Mouse (Mus musculus): Measurements from ENCODE around the gene Pon2. TPM values are rescaled to one million over a fixed set of nuclear protein-coding genes. Genes with fewer than 3 reads are reported as not detected.
"Not testable (repeated sequence)": the region's sequence is repeated elsewhere in the genome, so short reads cannot be mapped to it uniquely, and the experiment has no call there.

Pon2 gene
- polyA plus RNA-seq, 1 experiment from 2014 or later, result 88.4 TPM

GRCm38 (mm10) chr6:5237510-5237909 is 60.7 kb downstream of the Pon2 start:
- Histone ChIP-seq H3K4me3 (ENCODE audit: low read depth, low read length) (no peak overlapping the region), H3K27me3 (replicated peaks; ENCODE audit: insufficient read depth, low read length) (no peaks in the 10 kb centered on the region), H3K4me1 (ENCODE audit: insufficient read depth, low read depth, low read length) (no peaks in the 10 kb centered on the region; the same call in 1 of the 2 replicates), H3K4me2 (replicated peaks; ENCODE audit: low read depth, low read length) (no peak overlapping the region), H3K9ac (replicated peaks; ENCODE audit: low read depth) (no peak overlapping the region), H3K9me3 (ENCODE audit: low read length) (no peaks in the 10 kb centered on the region), H3K36me3 (ENCODE audit: insufficient read depth, low read length) (no peaks in the 10 kb centered on the region; the same call in 1 of the 2 replicates), H3K27ac (ENCODE audit: low read length) (peak overlapping the region; percentile 20; the same call in 1 of the 2 replicates)
- no peak for TF ChIP-seq CTCF (IDR thresholded peaks at IDR 0.05)
- peak; percentile 96 for TF ChIP-seq EP300 (IDR thresholded peaks at IDR 0.05)
- 59% methylated on average over 4 of the region's 4 CpGs for WGBS
- DNase-seq (ENCODE audit: low spot score) (peak; percentile 86), ATAC-seq (peak; percentile 84)

GRCm38 (mm10) chr6:5236843-5237371 is 61.3 kb downstream of the Pon2 start:
- H3K27ac ChIP-seq (ENCODE audit: low read length), result peak overlapping the region; percentile 7; the same call in 1 of the 2 replicates
- no peak overlapping the region for H3K9ac ChIP-seq (replicated peaks; ENCODE audit: low read depth)
- no peak for DNase-seq (ENCODE audit: low spot score)
- no peak for TF ChIP-seq EP300 (IDR thresholded peaks at IDR 0.05)
- TF ChIP-seq CTCF (IDR thresholded peaks at IDR 0.05), result no peak
- no peaks in the 10 kb centered on the region; the same call in 1 of the 2 replicates for H3K4me1 ChIP-seq (ENCODE audit: insufficient read depth, low read depth, low read length)
- WGBS, result 83% methylated on average over 8 of the region's 8 CpGs
- no peak overlapping the region for H3K4me3 ChIP-seq (ENCODE audit: low read depth, low read length)
- H3K4me2 ChIP-seq (replicated peaks; ENCODE audit: low read depth, low read length), result no peak overlapping the region
- no peaks in the 10 kb centered on the region for H3K27me3 ChIP-seq (replicated peaks; ENCODE audit: insufficient read depth, low read length)
- H3K36me3 ChIP-seq (ENCODE audit: insufficient read depth, low read length), result no peaks in the 10 kb centered on the region
- no peak for ATAC-seq
- no peaks in the 10 kb centered on the region for H3K9me3 ChIP-seq (ENCODE audit: low read length)

- TF ChIP-seq EP300 (IDR thresholded peaks at IDR 0.05) (no peak), CTCF (IDR thresholded peaks at IDR 0.05) (no peak)
- H3K9me3 ChIP-seq (ENCODE audit: low read length), result no peaks in the 10 kb centered on the region
- H3K36me3 ChIP-seq (ENCODE audit: insufficient read depth, low read length), result 0 out of 2 replicates have a peak, but pooled peaks cover 4% of the 10 kb centered on the region
- H3K27ac ChIP-seq (ENCODE audit: low read length), result peak overlapping the region; percentile 26; the same call in 1 of the 2 replicates
- no peaks in the 10 kb centered on the region; the same call in 1 of the 2 replicates for H3K4me1 ChIP-seq (ENCODE audit: insufficient read depth, low read depth, low read length)
- H3K4me2 ChIP-seq (replicated peaks; ENCODE audit: low read depth, low read length), result no peak overlapping the region
- H3K9ac ChIP-seq (replicated peaks; ENCODE audit: low read depth), result no peak overlapping the region
- no peak overlapping the region for H3K4me3 ChIP-seq (ENCODE audit: low read depth, low read length)
- no peaks in the 10 kb centered on the region for H3K27me3 ChIP-seq (replicated peaks; ENCODE audit: insufficient read depth, low read length)
- ATAC-seq (no peak), DNase-seq (ENCODE audit: low spot score) (no peak)
- 52% methylated on average over 3 of the region's 3 CpGs for WGBS
Observed at GRCm38 (mm10) chr6:5234563-5234962, 63.7 kb downstream of the Pon2 start.

- ATAC-seq (peak; percentile 85), DNase-seq (ENCODE audit: low spot score) (peak; percentile 82)
- TF ChIP-seq EP300 (IDR thresholded peaks at IDR 0.05), result peak; percentile 69
- no peak for TF ChIP-seq CTCF (IDR thresholded peaks at IDR 0.05)
- 47% methylated on average over 1 of the region's 1 CpGs for WGBS
- no peaks in the 10 kb centered on the region for H3K9me3 ChIP-seq (ENCODE audit: low read length)
- no peak overlapping the region for H3K4me2 ChIP-seq (replicated peaks; ENCODE audit: low read depth, low read length)
- H3K9ac ChIP-seq (replicated peaks; ENCODE audit: low read depth), result no peak overlapping the region
- H3K4me1 ChIP-seq (ENCODE audit: insufficient read depth, low read depth, low read length), result no peaks in the 10 kb centered on the region; the same call in 1 of the 2 replicates
- H3K36me3 ChIP-seq (ENCODE audit: insufficient read depth, low read length), result 0 out of 2 replicates have a peak, but pooled peaks cover 4% of the 10 kb centered on the region
- H3K27ac ChIP-seq (ENCODE audit: low read length), result no peak overlapping the region
- no peak overlapping the region for H3K4me3 ChIP-seq (ENCODE audit: low read depth, low read length)
- H3K27me3 ChIP-seq (replicated peaks; ENCODE audit: insufficient read depth, low read length), result no peaks in the 10 kb centered on the region
Observed at GRCm38 (mm10) chr6:5233812-5234211, 64.4 kb downstream of the Pon2 start.

GRCm38 (mm10) chr6:5232022-5232421 is 66.2 kb downstream of the Pon2 start:
- no peak overlapping the region for H3K27ac ChIP-seq (ENCODE audit: low read length)
- TF ChIP-seq EP300 (IDR thresholded peaks at IDR 0.05) (peak; percentile 68), CTCF (IDR thresholded peaks at IDR 0.05) (no peak)
- H3K4me3 ChIP-seq (ENCODE audit: low read depth, low read length), result no peak overlapping the region
- no peak overlapping the region for H3K9ac ChIP-seq (replicated peaks; ENCODE audit: low read depth)
- no peaks in the 10 kb centered on the region for H3K27me3 ChIP-seq (replicated peaks; ENCODE audit: insufficient read depth, low read length)
- ATAC-seq (peak; percentile 59), DNase-seq (ENCODE audit: low spot score) (peak; percentile 67)
- H3K4me1 ChIP-seq (ENCODE audit: insufficient read depth, low read depth, low read length), result no peaks in the 10 kb centered on the region
- no peaks in the 10 kb centered on the region for H3K9me3 ChIP-seq (ENCODE audit: low read length)
- 0 out of 2 replicates have a peak, but pooled peaks cover 4% of the 10 kb centered on the region for H3K36me3 ChIP-seq (ENCODE audit: insufficient read depth, low read length)
- no peak overlapping the region for H3K4me2 ChIP-seq (replicated peaks; ENCODE audit: low read depth, low read length)
- 62% methylated on average over 4 of the region's 4 CpGs for WGBS

GRCm38 (mm10) chr6:5230261-5230660 is 68.0 kb downstream of the Pon2 start:
- Histone ChIP-seq H3K27me3 (replicated peaks; ENCODE audit: insufficient read depth, low read length) (no peaks in the 10 kb centered on the region), H3K9ac (replicated peaks; ENCODE audit: low read depth) (no peak overlapping the region), H3K4me1 (ENCODE audit: insufficient read depth, low read depth, low read length) (no peaks in the 10 kb centered on the region), H3K4me2 (replicated peaks; ENCODE audit: low read depth, low read length) (no peak overlapping the region), H3K9me3 (ENCODE audit: low read length) (no peaks in the 10 kb centered on the region), H3K36me3 (ENCODE audit: insufficient read depth, low read length) (0 out of 2 replicates have a peak, but pooled peaks cover 4% of the 10 kb centered on the region), H3K27ac (ENCODE audit: low read length) (no peak overlapping the region), H3K4me3 (ENCODE audit: low read depth, low read length) (no peak overlapping the region)
- TF ChIP-seq CTCF (IDR thresholded peaks at IDR 0.05) (no peak), EP300 (IDR thresholded peaks at IDR 0.05) (no peak)
- 68% methylated on average over 5 of the region's 5 CpGs for WGBS
- ATAC-seq (no peak), DNase-seq (ENCODE audit: low spot score) (no peak)

GRCm38 (mm10) chr6:5223551-5223950 is 74.7 kb downstream of the Pon2 start:
- 87% methylated on average over 2 of the region's 2 CpGs for WGBS
- DNase-seq (ENCODE audit: low spot score); H3K36me3 ChIP-seq (ENCODE audit: insufficient read depth, low read length); H3K4me3 ChIP-seq (ENCODE audit: low read depth, low read length); H3K27ac ChIP-seq (ENCODE audit: low read length); H3K9me3 ChIP-seq (ENCODE audit: low read length); H3K4me1 ChIP-seq (ENCODE audit: insufficient read depth, low read depth, low read length); ATAC-seq; H3K9ac ChIP-seq (replicated peaks; ENCODE audit: low read depth); H3K4me2 ChIP-seq (replicated peaks; ENCODE audit: low read depth, low read length); H3K27me3 ChIP-seq (replicated peaks; ENCODE audit: insufficient read depth, low read length): not testable (repeated sequence)

All from lung, postnatal 0 days (tissue).